Mouse (Mus musculus) CD4-positive, CD25-positive, alpha-beta regulatory T cell, adult 2 months (primary cell): ENCODE measurements around the gene Pias1.

Source experiments
- DNase-seq: peaks from one replicate; pipeline ENCODE4 v3.0.0-alpha.2; 2012; ENCODE audit warnings: low read depth, low spot score

Gene Pias1

GRCm38 (mm10) chr9:62857216-62857615 lies 130.5 kb downstream of the Pias1 start:
- DNase-seq, result no peak

- no peak for DNase-seq
Observed at GRCm38 (mm10) chr9:62854483-62854882, 133.2 kb downstream of the Pias1 start.

DNA sequence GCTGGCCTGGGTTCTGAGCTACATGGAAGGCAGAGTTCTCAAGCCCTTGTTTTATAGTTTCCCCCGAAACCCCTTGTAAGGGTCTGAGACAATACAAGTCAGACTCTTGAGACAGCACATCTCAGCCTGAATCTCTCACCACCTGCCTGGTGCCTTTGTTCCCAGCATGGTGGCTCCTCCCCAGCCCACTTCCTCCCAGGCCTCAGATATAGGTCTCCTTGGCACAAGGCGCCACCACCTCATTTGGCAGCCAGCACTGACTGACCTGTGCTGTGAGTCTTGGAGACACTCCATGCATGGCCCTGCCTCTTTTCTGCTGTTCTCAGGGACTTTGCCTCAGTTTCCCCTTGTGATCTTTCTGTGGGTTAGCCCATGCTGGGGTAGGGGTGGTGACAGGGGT lies 136.2 kb downstream of the Pias1 start:
- no peak for DNase-seq

- DNase-seq, result no peak
Observed at GRCm38 (mm10) chr9:62848641-62849040, 139.1 kb downstream of the Pias1 start.

- DNase-seq, result peak; percentile 92
Observed at GRCm38 (mm10) chr9:62847694-62848093, 140.0 kb downstream of the Pias1 start.

DNA sequence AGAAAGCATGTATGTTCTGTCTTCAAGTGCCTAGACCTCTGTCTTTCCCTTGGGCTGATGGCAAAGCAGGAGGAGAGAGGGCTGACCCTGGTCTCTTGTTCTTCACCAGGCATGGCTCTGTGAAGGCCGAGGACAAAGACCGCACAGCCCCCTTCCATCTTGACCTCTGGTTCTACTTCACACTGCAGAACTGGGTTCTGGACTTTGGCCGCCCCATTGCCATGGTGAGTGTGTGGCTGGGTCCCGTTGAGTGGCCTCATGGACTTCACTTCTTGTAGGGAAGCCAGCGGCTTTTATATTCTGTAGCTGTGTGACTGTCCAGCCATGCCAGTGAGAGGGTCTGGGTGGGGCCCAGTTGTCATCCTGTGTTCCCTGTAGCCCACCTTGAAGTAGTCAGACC lies 143.3 kb downstream of the Pias1 start:
- no peak for DNase-seq

DNA sequence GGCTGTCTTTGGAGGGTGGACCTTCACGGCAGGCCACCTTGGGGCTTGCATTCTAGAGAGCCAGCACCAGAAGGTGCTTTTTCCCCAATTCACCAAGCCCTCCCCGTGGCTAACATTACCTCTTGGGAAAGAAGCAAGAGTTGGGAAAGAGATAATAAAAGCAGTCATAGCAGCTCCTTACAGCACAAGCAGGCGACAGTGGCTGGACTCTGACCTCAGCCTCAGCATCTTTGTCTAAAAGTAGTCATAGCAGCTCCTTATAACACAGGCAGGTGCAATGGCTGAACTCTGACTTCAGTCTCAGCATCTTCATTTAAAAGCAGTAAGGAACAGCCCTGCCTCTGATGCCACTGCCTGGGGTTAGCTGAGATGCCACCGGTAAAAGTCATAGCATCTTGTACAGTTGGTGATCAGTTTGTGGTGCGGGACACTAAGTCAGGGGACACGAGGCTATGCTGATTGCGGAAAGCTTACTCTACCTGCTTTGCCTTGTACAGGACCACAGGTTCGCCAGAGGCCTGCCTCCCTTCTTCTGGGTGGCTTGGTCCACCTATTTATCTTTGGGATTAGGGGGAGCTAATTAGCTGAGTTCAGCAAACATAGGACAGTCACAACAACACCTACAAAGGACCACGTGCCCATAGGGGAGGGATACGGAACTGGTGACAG lies 144.2 kb downstream of the Pias1 start:
- DNase-seq, result no peak

- DNase-seq, result no peak
Observed at GRCm38 (mm10) chr9:62839172-62839770, 148.5 kb downstream of the Pias1 start.

- peak; percentile 88 for DNase-seq
Observed at GRCm38 (mm10) chr9:62838506-62839171, 149.1 kb downstream of the Pias1 start, which contains the start of gene Cln6. Cln6 (plus strand) TSS chr9:62838785.

DNA sequence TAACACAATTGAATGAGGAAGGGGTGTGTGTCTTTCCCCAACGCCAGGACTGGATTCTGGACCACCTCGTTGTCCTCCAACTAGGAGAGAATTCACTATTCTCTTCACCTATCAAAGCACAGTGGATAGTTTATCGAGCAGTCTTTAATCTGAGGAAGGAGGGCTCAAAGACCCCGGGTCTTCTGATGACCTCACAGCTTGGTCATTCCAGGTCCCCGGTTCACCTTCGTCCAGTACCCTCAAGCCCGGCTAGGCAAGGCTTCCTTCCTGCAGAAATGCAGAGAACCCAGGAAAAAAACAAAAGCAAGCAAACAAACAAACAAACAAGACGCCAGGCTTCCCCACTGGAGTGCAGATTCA lies 149.6 kb downstream of the Pias1 start:
- DNase-seq, result no peak

- no peak for DNase-seq
Observed at GRCm38 (mm10) chr9:62837611-62838010, 150.1 kb downstream of the Pias1 start.

DNA sequence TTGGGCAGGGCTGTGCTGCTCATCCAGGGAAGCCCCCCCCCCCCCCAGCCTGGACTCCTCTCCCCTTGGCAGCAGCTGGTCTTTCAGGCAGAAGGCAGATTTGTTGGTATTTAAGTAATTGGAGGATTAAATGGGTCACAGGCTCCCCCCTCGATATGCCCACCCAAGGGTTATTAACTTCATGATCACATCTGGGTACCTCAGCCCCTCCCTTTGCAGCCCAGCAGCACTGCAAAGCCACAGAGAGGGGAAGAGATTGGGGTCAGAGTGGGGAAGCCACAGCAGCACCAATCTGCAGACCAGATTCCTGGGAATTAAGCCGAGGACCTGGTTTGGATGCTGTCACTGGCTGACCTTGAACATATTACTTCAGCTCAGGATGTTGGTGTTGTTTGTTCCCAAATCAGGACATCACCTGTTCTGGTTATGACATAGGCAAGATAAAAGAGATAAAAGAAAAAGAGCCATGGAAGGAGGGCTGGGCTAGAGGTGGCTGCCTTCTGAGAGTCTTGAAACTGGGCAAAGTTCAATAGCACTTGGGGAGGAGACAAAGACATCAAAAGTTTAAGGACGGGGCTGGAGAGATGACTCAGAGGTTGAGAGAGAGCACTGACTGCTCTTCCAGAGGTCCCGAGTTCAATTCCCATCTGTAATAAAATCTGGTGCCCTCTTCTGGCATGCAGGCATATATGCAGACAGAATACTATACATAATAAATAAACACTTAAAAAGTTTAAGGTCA lies 151.8 kb downstream of the Pias1 start:
- no peak for DNase-seq

GRCm38 (mm10) chr9:62834906-62835305 lies 152.8 kb downstream of the Pias1 start:
- no peak for DNase-seq

- DNase-seq, result no peak
Observed at GRCm38 (mm10) chr9:62829877-62830276, 157.8 kb downstream of the Pias1 start.

DNA sequence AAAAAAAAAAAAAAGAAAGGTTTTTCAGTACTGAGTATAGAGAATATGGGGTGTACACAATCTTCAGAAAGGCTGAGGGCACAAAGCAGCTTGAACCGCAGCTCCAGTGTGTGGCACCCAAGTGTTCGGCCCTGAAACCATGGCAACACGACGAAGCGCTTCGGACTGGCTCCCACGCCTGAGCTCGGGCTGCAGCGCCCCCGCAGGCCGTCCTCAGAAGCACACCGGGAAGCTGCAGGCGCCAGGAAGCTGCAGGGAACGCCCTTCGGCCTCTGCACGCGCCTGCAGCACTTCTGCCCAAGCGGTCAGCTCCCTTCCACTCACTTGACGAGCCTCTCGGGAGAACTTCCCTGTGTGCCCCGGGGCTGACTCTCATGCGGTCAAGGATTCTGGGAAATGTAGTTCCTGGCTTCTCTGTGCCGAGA lies 159.1 kb downstream of the Pias1 start:
- DNase-seq, result peak; percentile 95
